Mouse (Mus musculus) stomach, postnatal 0 days (tissue): ENCODE results near the gene Aph1b.

Source experiments
- CTCF ChIP-seq: IDR thresholded peaks from 2 replicates; pipeline ENCODE4 v1.5.1; 2016; ENCODE audit warnings: antibody characterized with exemption, low read depth, mild to moderate bottlenecking, moderate library complexity
- EP300 ChIP-seq: optimal IDR thresholded peaks from 2 replicates; pipeline ENCODE3; 2016; ENCODE audit warnings: antibody characterized with exemption

- TF ChIP-seq CTCF, result peak; percentile 20
- TF ChIP-seq EP300, result no peak
These were observed at the start of gene Aph1b for GRCm38 (mm10) chr9:66795464-66796324.
